Mouse (Mus musculus) ES-E14 (cell line): ENCODE results near the gene Tigd2. TPM values are rescaled to one million over a fixed set of nuclear protein-coding genes. Genes with fewer than 3 reads are reported as not detected.

Experiments used
- DNase-seq: peaks from one replicate; pipeline ENCODE4 v3.0.0-alpha.2; 2013; ENCODE audit warnings: low read depth, low spot score
- H3K27ac ChIP-seq: 2 replicates; pipeline ENCODE4 v1.5.1; 2012; ENCODE audit warnings: low read depth, mild to moderate bottlenecking, low read length, moderate library complexity, mixed read lengths; ENCODE audit not compliant: poor library complexity, insufficient read depth, severe bottlenecking
- H3K36me3 ChIP-seq: 2 replicates; pipeline ENCODE4 v1.6.1; 2012; ENCODE audit warnings: mild to moderate bottlenecking, low read length, moderate library complexity, mixed read lengths; ENCODE audit not compliant: control insufficient read depth, poor library complexity, insufficient read depth, severe bottlenecking
- H3K4me1 ChIP-seq, 2 experiments: fragments of 150-350 bp in 1 of 2; sonication (generic) in 1 of 2; 2 replicates each; pipeline ENCODE4 v1.6.1; 2012; ENCODE audit warnings: low read length in 2 of 2, mild to moderate bottlenecking in 1 of 2, mixed read lengths in 1 of 2; ENCODE audit not compliant: control insufficient read depth in 2 of 2, insufficient read depth in 2 of 2, poor library complexity in 1 of 2
- H3K4me3 ChIP-seq, 2 experiments: fragments of 150-350 bp in 1 of 2; sonication (generic) in 1 of 2; 2 replicates each; pipeline ENCODE4 v1.5.1; 2012; ENCODE audit warnings: low read length in 2 of 2, low read depth in 1 of 2, mild to moderate bottlenecking in 1 of 2, mixed read lengths in 1 of 2; ENCODE audit not compliant: insufficient read depth in 1 of 2, poor library complexity in 1 of 2, severe bottlenecking in 1 of 2
- H3K9ac ChIP-seq: 2 replicates; pipeline ENCODE4 v1.6.1; 2012; ENCODE audit warnings: low read depth, mild to moderate bottlenecking, low read length, mixed read lengths; ENCODE audit not compliant: poor library complexity, insufficient read depth, severe bottlenecking
- H3K9me3 ChIP-seq: fragments of 150-350 bp; sonication (generic); 2 replicates; pipeline ENCODE4 v1.6.1; 2012; ENCODE audit warnings: low read depth, mild to moderate bottlenecking, low read length; ENCODE audit not compliant: control insufficient read depth, insufficient read depth
- CHD2 ChIP-seq: IDR thresholded peaks from 2 replicates; pipeline ENCODE4 v1.6.1; 2014; ENCODE audit warnings: mild to moderate bottlenecking, low read depth, low read length, inconsistent platforms
- HCFC1 ChIP-seq: IDR thresholded peaks from 2 replicates; pipeline ENCODE4 v1.6.1; 2012; ENCODE audit warnings: low read length, inconsistent platforms, borderline replicate concordance; ENCODE audit not compliant: insufficient read depth
- MAFK ChIP-seq: IDR thresholded peaks from 2 replicates; pipeline ENCODE4 v1.6.1; 2014; ENCODE audit warnings: mild to moderate bottlenecking, low read depth, low read length, inconsistent platforms; ENCODE audit not compliant: insufficient read depth
- ZC3H11A ChIP-seq: IDR thresholded peaks from 2 replicates; pipeline ENCODE4 v1.6.1; 2012; ENCODE audit warnings: low read depth, mild to moderate bottlenecking, inconsistent platforms, low read length, borderline replicate concordance
- ZNF384 ChIP-seq: IDR thresholded peaks from 2 replicates; pipeline ENCODE4 v1.6.1; 2012; ENCODE audit warnings: low read depth, low read length, inconsistent platforms
- in situ Hi-C, 2 experiments: fragments of 600-800 bp; cut with MboI; formaldehyde crosslinking; loops; one replicate each; pipeline ENCODE4 v1.15.1; 2025; ENCODE audit warnings: low sequenced_read_pairs in 2 of 2, inconsistent platforms in 1 of 2; ENCODE audit not compliant: unreplicated experiment in 2 of 2
- total RNA-seq: library from RNA; depleted of rRNA; stranded (reverse); fragments of 300-350 nt; gene quantifications from 2 replicates; pipeline ENCODE4 v1.2.3, GENCODE M21; 2012

Tigd2 gene
- total RNA-seq, 1 experiment = 6.6 TPM

- no peak overlapping the region for H3K9ac ChIP-seq
- H3K4me1 ChIP-seq = peaks cover 3 to 10% of the 10 kb centered on the region in 2 experiments; a peak in 3 of 4 replicates
- TF ChIP-seq MAFK = no peak
- DNase-seq = peak; percentile 71
- no peaks in the 10 kb centered on the region for H3K9me3 ChIP-seq
- no peaks in the 10 kb centered on the region for H3K36me3 ChIP-seq
- no peak overlapping the region for H3K4me3 ChIP-seq
- no peak overlapping the region for H3K27ac ChIP-seq
- in situ Hi-C loops = no loop called here
Observed at GRCm38 (mm10) chr6:59168939-59169338, 39.7 kb upstream of the Tigd2 start.

- Histone ChIP-seq H3K36me3 (no peaks in the 10 kb centered on the region), H3K9me3 (no peaks in the 10 kb centered on the region), H3K27ac (no peak overlapping the region), H3K9ac (no peak overlapping the region), H3K4me1 (peaks cover 3 to 10% of the 10 kb centered on the region in 2 experiments; a peak in 3 of 4 replicates), H3K4me3 (no peak overlapping the region)
- no peak for TF ChIP-seq ZC3H11A
- no peak for DNase-seq
- in situ Hi-C loops = no loop called here
Observed at GRCm38 (mm10) chr6:59171230-59171629, 37.4 kb upstream of the Tigd2 start.

- in situ Hi-C loops = no loop called here
Observed at GRCm38 (mm10) chr6:59173940-59174339, 34.7 kb upstream of the Tigd2 start.

GRCm38 (mm10) chr6:59178051-59178450, 30.6 kb upstream of the Tigd2 start:
- TF ChIP-seq HCFC1 = no peak
- no peak for TF ChIP-seq CHD2
- no peak for TF ChIP-seq ZC3H11A
- TF ChIP-seq MAFK = no peak
- no peak for TF ChIP-seq ZNF384

More at GRCm38 (mm10) chr6:59173940-59174339, 34.7 kb upstream of the Tigd2 start:
- DNase-seq = no peak
- H3K27ac ChIP-seq = no peak overlapping the region
- peaks cover 3 to 5% of the 10 kb centered on the region in 2 experiments; a peak in 3 of 4 replicates for H3K4me1 ChIP-seq
- TF ChIP-seq CHD2 (no peak), ZC3H11A (no peak), HCFC1 (no peak), MAFK (no peak), ZNF384 (no peak)
- no peaks in the 10 kb centered on the region for H3K36me3 ChIP-seq
- no peak overlapping the region for H3K9ac ChIP-seq
- H3K9me3 ChIP-seq = no peaks in the 10 kb centered on the region
- H3K4me3 ChIP-seq = no peak overlapping the region

DNA sequence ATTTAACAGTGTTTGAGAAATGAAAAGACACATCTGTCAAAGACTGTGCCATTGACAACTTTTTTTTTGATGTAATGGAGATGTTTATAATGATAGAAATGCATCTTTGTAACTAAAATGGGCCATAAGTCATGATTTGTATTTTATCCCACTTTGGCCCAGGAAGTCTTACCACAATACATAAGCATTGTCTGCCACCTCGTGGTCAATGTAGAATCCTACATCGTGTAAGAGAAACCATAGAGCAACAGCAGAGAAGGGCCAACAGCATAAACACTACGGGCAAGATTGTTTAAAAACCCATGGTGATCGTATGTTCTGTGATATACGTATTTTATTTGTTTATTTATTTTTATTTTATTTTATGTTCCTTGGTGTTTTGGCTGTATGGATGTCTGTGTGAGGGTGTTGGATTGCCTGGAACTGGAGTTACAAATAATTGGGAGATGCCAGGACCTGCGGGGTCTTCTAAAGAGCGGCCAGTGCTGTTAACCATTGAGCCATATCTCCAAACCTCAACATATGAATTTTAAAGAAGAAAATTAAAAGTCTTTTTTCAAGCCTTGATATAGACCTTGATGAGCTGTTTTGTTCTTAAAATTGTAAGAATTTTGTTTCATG, 28.2 kb upstream of the Tigd2 start:
- H3K9ac ChIP-seq = no peak overlapping the region
- H3K36me3 ChIP-seq = no peaks in the 10 kb centered on the region
- DNase-seq = peak; percentile 57
- H3K4me3 ChIP-seq = no peak overlapping the region
- in situ Hi-C loops = loop anchor here in 1 of 2 experiments (25.0 kb wide), 1 partner anchor 393 kb away; no protein-coding TSS in a partner anchor
- no peak overlapping the region for H3K27ac ChIP-seq
- no peak for TF ChIP-seq CHD2
- TF ChIP-seq ZC3H11A = peak; percentile 92
- H3K9me3 ChIP-seq = no peaks in the 10 kb centered on the region
- H3K4me1 ChIP-seq = no peaks in the 10 kb centered on the region

More at GRCm38 (mm10) chr6:59178051-59178450, 30.6 kb upstream of the Tigd2 start:
- H3K9me3 ChIP-seq = no peaks in the 10 kb centered on the region
- H3K27ac ChIP-seq = no peak overlapping the region
- in situ Hi-C loops = loop anchor here in 1 of 2 experiments (25.0 kb wide), 1 partner anchor 391 kb away; no protein-coding TSS in a partner anchor
- H3K9ac ChIP-seq = no peak overlapping the region
- no peaks in the 10 kb centered on the region for H3K4me1 ChIP-seq
- H3K4me3 ChIP-seq = no peak overlapping the region
- DNase-seq = no peak
- H3K36me3 ChIP-seq = no peaks in the 10 kb centered on the region
